Mouse (Mus musculus) midbrain, embryonic 15.5 days (tissue): ENCODE measurements at regions not wholly inside any gene's neighbourhood (a gene's known extent, or its start where the extent isn't known, plus 50 kb on each side); places are given as distances from the start of the nearest gene placed in this dataset.
A peak's percentile ranks its signal among the peaks of the same experiment; 100 is the strongest.
"Not testable (repeated sequence)": the region's sequence is repeated elsewhere in the genome, so short reads cannot be mapped to it uniquely, and the experiment has no call there.

ENCODE experiments used
- ATAC-seq: fragments of 200-750 bp; cut with Nextera tagmentation; replicated peaks from 2 replicates; pipeline ENCODE4 v1.8.0; 2017; ENCODE audit warnings: moderate TSS enrichment
- H3K27ac ChIP-seq: fragments of 300-500 bp; sonication (generic); 2 replicates; pipeline ENCODE4 v1.5.1; 2015; ENCODE audit warnings: mild to moderate bottlenecking, inconsistent platforms
- H3K27me3 ChIP-seq: fragments of 300-500 bp; sonication (generic); replicated peaks from 2 replicates; pipeline ENCODE4 v1.6.1; 2015; ENCODE audit warnings: inconsistent platforms
- H3K36me3 ChIP-seq: fragments of 300-500 bp; sonication (generic); replicated peaks from 2 replicates; pipeline ENCODE4 v1.6.1; 2015; ENCODE audit warnings: inconsistent platforms
- H3K4me1 ChIP-seq: fragments of 300-500 bp; sonication (generic); 2 replicates; pipeline ENCODE4 v1.6.1; 2015; ENCODE audit warnings: inconsistent platforms
- H3K4me2 ChIP-seq: fragments of 300-500 bp; sonication (generic); 2 replicates; pipeline ENCODE4 v1.6.1; 2015; ENCODE audit warnings: inconsistent platforms, mild to moderate bottlenecking, moderate library complexity
- H3K4me3 ChIP-seq: fragments of 300-500 bp; sonication (generic); 2 replicates; pipeline ENCODE4 v1.5.1; 2015; ENCODE audit warnings: mild to moderate bottlenecking, inconsistent platforms
- H3K9ac ChIP-seq: fragments of 300-500 bp; sonication (generic); 2 replicates; pipeline ENCODE4 v1.6.1; 2015; ENCODE audit warnings: mild to moderate bottlenecking, inconsistent platforms
- H3K9me3 ChIP-seq: fragments of 300-500 bp; sonication (generic); 2 replicates; pipeline ENCODE4 v1.6.1; 2016; ENCODE audit warnings: inconsistent platforms
- WGBS: fragments of 180-500 bp; shearing (Covaris S2); methylation state at CpG from one replicate; pipeline ENCODE4 v1.1.7; 2015; ENCODE audit warnings: mixed read lengths; 5-methylcytosine and 5-hydroxymethylcytosine counted together

GRCm38 (mm10) chr8:100034474-100034873, 618.2 kb upstream of the Cdh8 start:
- Histone ChIP-seq H3K27me3 (no peaks in the 10 kb centered on the region), H3K27ac (no peak overlapping the region), H3K36me3 (no peaks in the 10 kb centered on the region), H3K4me2 (no peak overlapping the region), H3K9me3 (no peaks in the 10 kb centered on the region), H3K4me3 (no peak overlapping the region), H3K9ac (no peak overlapping the region), H3K4me1 (no peaks in the 10 kb centered on the region)
- 0 out of 2 replicates have a peak, but pooled peaks have one; percentile 54 for ATAC-seq
- 48% methylated on average over 4 of the region's 4 CpGs for WGBS

- H3K9me3 ChIP-seq, ATAC-seq, H3K27me3 ChIP-seq, H3K36me3 ChIP-seq, H3K4me1 ChIP-seq, H3K9ac ChIP-seq, H3K4me2 ChIP-seq, H3K4me3 ChIP-seq, H3K27ac ChIP-seq: not testable (repeated sequence)
- WGBS: 97% methylated on average over 23 of the region's 23 CpGs
Observed at GRCm38 (mm10) chr8:100030358-100030757, 614.1 kb upstream of the Cdh8 start.

- Histone ChIP-seq H3K27me3 (no peaks in the 10 kb centered on the region), H3K9me3 (no peaks in the 10 kb centered on the region), H3K4me3 (no peak overlapping the region), H3K9ac (no peak overlapping the region), H3K27ac (no peak overlapping the region), H3K4me2 (no peak overlapping the region), H3K36me3 (no peaks in the 10 kb centered on the region), H3K4me1 (no peaks in the 10 kb centered on the region)
- WGBS: 88% methylated on average over 1 of the region's 1 CpGs
- ATAC-seq: no peak
Observed at GRCm38 (mm10) chr8:100015638-100016037, 599.4 kb upstream of the Cdh8 start.

DNA sequence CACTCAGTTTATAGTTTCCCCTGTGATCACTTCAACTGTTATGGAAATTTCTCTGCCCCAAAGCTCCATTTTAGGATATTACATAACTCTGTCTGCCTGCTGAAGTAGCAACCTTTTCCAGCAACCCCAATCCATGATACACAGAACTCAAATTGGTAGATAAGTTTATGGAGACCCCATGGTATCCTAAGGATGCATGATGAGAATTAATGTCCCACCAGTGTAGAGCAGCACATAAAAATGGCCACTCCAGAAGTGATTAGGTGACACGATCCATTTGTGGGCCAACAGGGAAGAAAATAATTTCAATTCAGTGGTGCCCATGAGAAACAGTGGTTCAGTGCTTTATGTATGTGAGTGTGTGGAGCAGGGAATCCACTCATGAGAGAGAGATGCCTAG, 583.3 kb upstream of the Cdh8 start:
- Histone ChIP-seq H3K9me3 (no peaks in the 10 kb centered on the region), H3K4me3 (no peak overlapping the region), H3K4me1 (no peaks in the 10 kb centered on the region), H3K36me3 (no peaks in the 10 kb centered on the region), H3K27ac (no peak overlapping the region), H3K27me3 (no peaks in the 10 kb centered on the region), H3K9ac (no peak overlapping the region), H3K4me2 (no peak overlapping the region)
- ATAC-seq: no peak
- 98% methylated on average over 1 of the region's 1 CpGs for WGBS

- Histone ChIP-seq H3K4me1 (no peaks in the 10 kb centered on the region), H3K4me2 (no peak overlapping the region), H3K9ac (no peak overlapping the region), H3K36me3 (no peaks in the 10 kb centered on the region), H3K27ac (no peak overlapping the region), H3K27me3 (no peaks in the 10 kb centered on the region), H3K9me3 (no peaks in the 10 kb centered on the region), H3K4me3 (no peak overlapping the region)
- WGBS: 83% methylated on average over 5 of the region's 5 CpGs
- ATAC-seq: no peak
Observed at GRCm38 (mm10) chr8:99983696-99984095, 567.4 kb upstream of the Cdh8 start.

DNA sequence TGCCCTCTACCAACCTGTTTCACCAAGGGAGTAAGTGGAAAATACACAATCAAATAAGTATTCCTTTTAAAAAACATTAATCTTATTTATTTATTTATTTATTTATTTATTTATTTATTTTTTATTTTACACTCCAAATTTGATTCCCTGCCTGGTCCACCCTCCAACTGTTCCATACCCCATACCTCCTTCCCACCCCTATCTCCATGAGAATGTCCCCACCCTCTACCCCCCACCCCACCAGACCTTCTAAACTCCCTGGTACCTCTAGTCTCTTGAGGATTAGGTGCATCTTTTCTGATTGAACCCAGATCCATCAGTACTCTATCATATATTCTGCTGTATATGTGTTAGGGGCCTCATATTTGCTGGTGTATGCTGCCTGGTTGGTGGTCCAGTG, 538.4 kb upstream of the Cdh8 start:
- H3K4me3 ChIP-seq: no peak overlapping the region
- H3K27ac ChIP-seq: no peak overlapping the region
- no peaks in the 10 kb centered on the region for H3K4me1 ChIP-seq
- no peak overlapping the region for H3K4me2 ChIP-seq
- H3K27me3 ChIP-seq: no peaks in the 10 kb centered on the region
- H3K9ac ChIP-seq: no peak overlapping the region
- ATAC-seq: no peak
- H3K9me3 ChIP-seq: no peaks in the 10 kb centered on the region
- H3K36me3 ChIP-seq: no peaks in the 10 kb centered on the region

DNA sequence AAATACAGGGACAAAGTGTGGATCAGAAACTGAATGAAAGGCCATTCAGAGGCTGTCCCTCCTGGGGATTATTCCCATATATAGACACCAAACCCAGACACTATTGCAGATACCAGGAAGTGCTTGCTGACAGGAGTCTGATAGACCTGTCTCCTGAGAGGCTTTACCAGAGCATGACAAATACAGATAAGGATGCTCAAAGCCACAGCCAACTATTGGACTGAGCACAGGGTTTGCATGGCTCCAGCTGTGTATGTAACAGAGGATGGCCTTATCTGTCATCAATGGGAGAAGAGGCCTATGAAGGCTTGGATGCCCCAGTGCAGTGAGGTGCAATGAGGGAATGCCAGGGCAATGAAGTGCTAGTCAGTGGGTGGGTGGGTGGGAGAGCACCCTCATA, 537.6 kb upstream of the Cdh8 start:
- H3K4me1 ChIP-seq: no peaks in the 10 kb centered on the region
- H3K9ac ChIP-seq: no peak overlapping the region
- no peaks in the 10 kb centered on the region for H3K36me3 ChIP-seq
- no peak overlapping the region for H3K4me2 ChIP-seq
- H3K27me3 ChIP-seq: no peaks in the 10 kb centered on the region
- no peak overlapping the region for H3K4me3 ChIP-seq
- H3K27ac ChIP-seq: no peak overlapping the region
- no peak for ATAC-seq
- no peaks in the 10 kb centered on the region for H3K9me3 ChIP-seq

GRCm38 (mm10) chr8:99933159-99933558, 516.9 kb upstream of the Cdh8 start:
- Histone ChIP-seq H3K4me2 (no peak overlapping the region), H3K36me3 (no peaks in the 10 kb centered on the region), H3K9ac (no peak overlapping the region), H3K27ac (no peak overlapping the region), H3K4me3 (no peak overlapping the region), H3K4me1 (no peaks in the 10 kb centered on the region), H3K9me3 (0 out of 2 replicates have a peak, but pooled peaks cover 2% of the 10 kb centered on the region), H3K27me3 (no peaks in the 10 kb centered on the region)
- ATAC-seq: no peak
- 87% methylated on average over 5 of the region's 5 CpGs for WGBS
